8 mouse cellular contexts compared by ENCODE assay signal in the genomic region with DNA sequence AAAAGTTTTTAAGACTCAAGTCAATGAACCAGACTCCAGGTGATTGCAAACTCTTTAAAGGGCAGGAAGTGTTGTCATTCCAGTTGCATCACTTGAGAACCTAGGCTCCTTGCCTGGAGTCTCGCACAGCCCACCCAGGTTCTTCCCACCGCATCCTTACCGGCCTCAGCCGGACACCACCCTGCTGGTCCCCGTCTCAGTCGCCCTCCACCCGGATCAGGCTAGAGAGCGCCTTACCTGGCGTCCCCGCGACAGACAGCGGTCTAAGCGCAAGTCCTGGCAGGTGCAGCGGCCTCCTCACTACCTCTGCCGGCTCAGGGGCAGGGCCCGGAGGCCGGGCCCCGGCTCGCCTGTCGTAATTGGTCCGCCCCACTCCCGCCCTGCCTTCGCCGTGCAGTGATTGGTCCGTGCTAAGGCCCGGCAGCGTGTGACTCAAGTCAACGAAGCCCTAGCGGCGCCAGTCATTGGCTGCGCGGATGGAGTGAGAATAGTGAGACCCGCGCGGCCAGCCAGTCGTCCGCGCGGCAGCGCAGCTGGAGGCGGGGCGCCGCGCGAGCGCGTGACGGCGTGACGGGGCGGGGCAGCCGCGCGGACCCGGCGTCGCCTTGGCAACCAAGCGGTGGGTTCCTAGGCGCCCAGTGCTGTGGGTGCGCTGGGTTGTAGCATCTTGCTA. TPM values are rescaled to one million over a fixed set of nuclear protein-coding genes. Genes with fewer than 3 reads are reported as not detected.
DNase-seq lines count a peak whose midpoint lies in the region; ATAC-seq lines count a peak whose summit lies in the region.

A gene (minus strand): TSS at position 522 of the 673 bp plus-strand sequence.

- peaks cover 39% of the 10 kb centered on the region for H3K4me1 ChIP-seq in hindbrain, embryonic 12.5 days

- H3K27me3 ChIP-seq in hindbrain, embryonic 12.5 days, result no peaks in the 10 kb centered on the region

- peak within 1 kb of the TSS; percentile 82 for H3K27ac ChIP-seq in hindbrain, embryonic 12.5 days

- peak within 1 kb of the TSS; percentile 66 for H3K4me3 ChIP-seq in hindbrain, embryonic 12.5 days

- peak within 1 kb of the TSS; percentile 71 for H3K9ac ChIP-seq in hindbrain, embryonic 12.5 days

- under 1% methylated on average over 60 of the region's 60 CpGs for WGBS in hindbrain, embryonic 12.5 days

- DNase-seq in Muller cell, postnatal 12 days (ENCODE audit: inconsistent ontology term), result peak; percentile 99
- DNase-seq in cerebellum, adult 9-11 months, result peak; percentile 99
- peak; percentile 97 for DNase-seq in frontal cortex, postnatal 10 days (ENCODE audit: low spot score in 2 of 2)
- DNase-seq in layer of hippocampus, postnatal 14 days (ENCODE audit: low spot score in 2 of 2), result peak; percentile 96 to 99
- DNase-seq in lung, postnatal 14 days, result peak; percentile 94
- DNase-seq in retina, adult 2 months (ENCODE audit: low read depth, low spot score), result peak; percentile 90
- peak; percentile 94 to 98 for DNase-seq in thymus, postnatal 36 days

- H3K9me3 ChIP-seq in hindbrain, embryonic 12.5 days (replicated peaks), result no peaks in the 10 kb centered on the region

- ATAC-seq in hindbrain, embryonic 12.5 days (ENCODE audit: low FRiP score), result peak; percentile 100

- peak within 1 kb of the TSS; percentile 63 for H3K4me2 ChIP-seq in hindbrain, embryonic 12.5 days (replicated peaks)

- peaks cover 22% of the 10 kb centered on the region for H3K36me3 ChIP-seq in hindbrain, embryonic 12.5 days

RNA-seq across cellular contexts. Expression of the gene that starts here (rescaled TPM):
- 149 and 155 TPM in 2 replicates for polyA plus RNA-seq in hindbrain, embryonic 12.5 days (2016; fragmentation: Nextera tagmentation; extraction: Ambion mirVana)
- total RNA-seq in layer of hippocampus, postnatal 14 days (2021), result 100 to 1,000 TPM; 101 to 138 TPM

Comparison
In these comparisons a context has a peak if more than half of its experiments do, and no peak if none do; other contexts are left out.
1. Peak in every context shown above with its lines: DNase-seq, ATAC-seq, H3K4me3 ChIP-seq and H3K27ac ChIP-seq.